Mouse (Mus musculus) G1E (cell line): ENCODE measurements at regions not wholly inside any gene's neighbourhood (a gene's known extent, or its start where the extent isn't known, plus 50 kb on each side); places are given as distances from the start of the nearest gene placed in this dataset.

Source experiments
- CTCF ChIP-seq: IDR thresholded peaks from 2 replicates; pipeline ENCODE4 v1.5.1; 2012; ENCODE audit warnings: low read depth, low read length, inconsistent platforms, mixed read lengths
- GATA1 ChIP-seq: IDR thresholded peaks from 2 replicates; pipeline ENCODE4 v1.6.1; 2012; ENCODE audit warnings: borderline replicate concordance, low read length, inconsistent platforms, mixed read lengths
- GATA2 ChIP-seq: IDR thresholded peaks from 2 replicates; pipeline ENCODE4 v1.6.1; 2012; ENCODE audit warnings: low read depth, low read length, inconsistent platforms, borderline replicate concordance
- POLR2AphosphoS5 ChIP-seq: IDR thresholded peaks from 2 replicates; pipeline ENCODE4 v1.6.1; 2012; ENCODE audit warnings: low read depth, low read length, inconsistent platforms; ENCODE audit not compliant: insufficient replicate concordance
- TAL1 ChIP-seq: conservative IDR thresholded peaks from 2 replicates; pipeline ENCODE4 v1.6.1; 2012; ENCODE audit warnings: low read depth, low read length, inconsistent platforms, mixed read lengths

DNA sequence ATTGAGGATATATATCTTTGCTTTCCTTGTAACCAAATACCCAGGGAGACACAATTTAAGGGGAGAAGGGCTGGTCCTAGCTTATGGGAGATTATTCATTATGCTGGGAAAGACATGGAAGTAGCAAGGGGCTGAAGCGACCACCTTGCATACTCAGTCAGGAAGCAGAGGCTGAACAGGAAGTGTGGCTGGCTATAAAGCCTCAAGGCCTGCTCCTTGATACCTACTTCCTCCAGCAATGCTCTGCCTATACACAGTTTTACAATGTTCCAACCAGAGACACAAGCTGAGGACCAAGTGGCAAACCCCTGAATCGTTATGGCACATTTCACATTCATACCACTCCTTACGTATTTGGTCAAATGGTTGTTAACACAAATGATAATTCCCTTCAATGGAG is 284.3 kb downstream of the Gm11361 start:
- TF ChIP-seq CTCF (no peak), GATA1 (no peak), TAL1 (no peak), GATA2 (no peak), POLR2AphosphoS5 (no peak)
